Mouse (Mus musculus) cerebellum, adult 2 months (tissue): ENCODE measurements around the gene Xpr1.

Source experiments
- CTCF ChIP-seq: fragments of 200-500 bp; IDR thresholded peaks from 2 replicates; pipeline ENCODE4 v1.5.1; 2011; ENCODE audit warnings: low read depth, mild to moderate bottlenecking, control low read depth, low read length, moderate library complexity, borderline replicate concordance; ENCODE audit not compliant: insufficient read depth
- POLR2A ChIP-seq: fragments of 200-500 bp; IDR thresholded peaks from 2 replicates; pipeline ENCODE4 v1.6.1; 2011; ENCODE audit warnings: low read length, control low read depth, borderline replicate concordance; ENCODE audit not compliant: insufficient read depth

DNA sequence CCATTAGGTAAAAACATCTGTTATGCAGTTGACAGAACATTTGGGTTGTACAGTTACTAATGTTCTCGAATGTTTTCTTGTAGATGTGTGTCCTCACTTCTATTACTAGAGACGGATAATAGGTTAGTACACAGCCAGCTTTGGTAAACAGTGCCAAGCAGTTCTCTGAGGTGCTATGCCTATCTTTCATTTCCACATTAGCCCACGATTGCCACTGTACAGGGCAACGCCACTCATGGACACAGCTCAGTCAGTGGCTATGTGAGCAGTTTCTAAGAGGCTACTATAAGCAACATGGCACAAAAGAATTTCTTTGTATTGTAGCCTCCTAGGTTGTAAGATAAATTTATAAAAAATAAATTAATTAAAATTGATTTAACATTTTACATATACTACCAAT lies 97.7 kb downstream of the Xpr1 start:
- TF ChIP-seq CTCF (no peak), POLR2A (no peak)
